Mouse (Mus musculus) lung, postnatal 36 days (tissue): ENCODE measurements around the gene Nav2.

Source experiments
- DNase-seq: peaks from one replicate; pipeline ENCODE4 v3.0.0; 2022; ENCODE audit warnings: mixed read lengths

The Nav2 gene

DNA sequence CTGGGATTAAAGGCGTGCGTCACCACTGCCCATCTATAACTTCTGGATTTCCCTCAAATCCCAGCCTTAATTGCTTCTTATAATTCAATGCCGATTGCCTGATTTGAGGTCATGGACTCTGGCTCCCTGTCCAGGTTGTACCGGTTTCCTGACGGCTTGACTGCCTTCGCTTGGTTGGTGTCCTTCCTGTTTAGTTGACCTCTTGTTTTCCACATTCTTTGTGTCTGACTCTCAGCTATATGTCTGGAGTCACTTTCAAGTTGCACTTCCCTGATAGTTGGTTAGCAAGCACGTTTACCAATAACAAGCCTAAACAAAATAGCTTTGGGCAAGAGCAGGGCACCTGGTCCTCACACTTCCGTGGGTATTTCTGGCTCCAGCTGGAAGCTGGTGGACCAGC lies 625.1 kb downstream of the Nav2 start:
- DNase-seq, result no peak

DNA sequence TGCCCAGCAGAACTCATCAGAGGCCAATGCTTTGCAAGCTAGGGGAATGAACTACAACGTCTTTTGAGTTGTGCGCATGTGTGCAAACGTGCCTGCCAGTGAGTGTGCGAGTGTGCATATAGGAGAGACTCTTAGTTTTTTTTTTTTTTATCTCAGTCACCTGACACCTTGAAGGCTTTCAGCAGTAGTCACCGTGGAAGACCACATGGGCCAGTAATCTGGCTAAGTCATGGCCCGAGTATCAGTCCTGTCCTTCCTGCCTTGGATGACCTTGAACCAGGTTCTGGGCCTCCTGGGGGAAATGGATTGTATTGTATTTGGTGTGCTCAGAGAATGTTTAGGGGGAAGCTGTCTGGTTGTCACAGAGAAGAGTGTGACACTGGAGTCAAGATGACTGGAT lies 625.7 kb downstream of the Nav2 start:
- DNase-seq, result no peak

DNA sequence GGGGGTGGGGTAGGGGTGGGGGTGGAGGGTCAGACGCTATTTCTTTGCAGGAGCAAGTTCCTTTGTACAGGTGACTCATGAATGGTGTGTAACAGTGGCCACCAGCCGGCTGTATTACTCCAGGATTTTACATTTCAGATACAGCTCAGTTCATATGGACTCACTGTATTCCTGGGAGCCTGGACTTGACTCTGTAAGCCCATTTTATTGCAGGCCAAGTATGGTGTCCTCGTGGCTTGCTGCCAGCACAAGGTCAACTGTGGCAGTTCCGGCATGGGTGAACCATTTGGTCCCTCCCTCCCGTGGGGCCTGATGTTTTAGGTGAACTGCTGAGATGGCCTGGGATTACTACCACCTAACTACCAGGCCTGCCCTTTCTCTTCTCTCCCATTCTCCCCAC lies 629.8 kb downstream of the Nav2 start:
- no peak for DNase-seq

DNA sequence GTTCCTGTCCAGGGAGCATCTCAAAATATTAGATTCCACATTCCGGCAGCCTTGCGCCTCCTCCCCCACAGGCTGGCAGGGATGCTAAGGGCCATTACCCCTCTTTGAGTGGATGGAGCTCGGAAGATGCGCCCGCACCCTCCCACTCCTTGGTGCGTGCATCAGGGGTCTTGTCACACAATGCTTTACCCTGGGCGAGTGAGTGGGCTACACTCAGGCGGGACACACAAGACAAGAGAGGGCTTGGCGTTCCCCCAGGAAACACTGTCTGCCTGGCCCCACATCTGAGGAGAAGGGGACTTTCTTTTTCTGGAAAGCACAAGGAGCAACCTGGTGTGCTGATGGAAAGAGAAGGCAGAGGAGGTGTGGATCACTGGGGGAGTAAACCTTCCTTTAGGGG lies 631.7 kb downstream of the Nav2 start:
- no peak for DNase-seq

DNA sequence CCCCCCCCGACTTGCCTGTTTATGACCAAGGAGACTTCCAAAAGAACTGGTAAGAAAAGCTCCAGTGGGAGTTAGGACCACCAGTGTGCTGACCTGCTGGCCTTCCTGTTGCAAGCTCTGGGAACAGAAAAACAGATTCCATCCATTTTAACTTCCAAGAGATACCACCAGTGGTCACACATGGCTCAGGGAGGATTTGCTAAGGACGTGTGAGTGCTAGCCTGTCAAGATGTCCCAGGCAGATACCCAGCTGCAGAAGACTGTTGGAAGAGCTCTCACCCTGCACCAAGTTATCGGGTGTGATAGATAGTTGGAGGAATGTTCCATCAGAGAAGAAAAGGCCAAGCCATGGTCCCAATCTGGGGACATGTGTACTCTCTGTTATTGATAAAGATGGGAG lies 633.6 kb downstream of the Nav2 start:
- no peak for DNase-seq

DNA sequence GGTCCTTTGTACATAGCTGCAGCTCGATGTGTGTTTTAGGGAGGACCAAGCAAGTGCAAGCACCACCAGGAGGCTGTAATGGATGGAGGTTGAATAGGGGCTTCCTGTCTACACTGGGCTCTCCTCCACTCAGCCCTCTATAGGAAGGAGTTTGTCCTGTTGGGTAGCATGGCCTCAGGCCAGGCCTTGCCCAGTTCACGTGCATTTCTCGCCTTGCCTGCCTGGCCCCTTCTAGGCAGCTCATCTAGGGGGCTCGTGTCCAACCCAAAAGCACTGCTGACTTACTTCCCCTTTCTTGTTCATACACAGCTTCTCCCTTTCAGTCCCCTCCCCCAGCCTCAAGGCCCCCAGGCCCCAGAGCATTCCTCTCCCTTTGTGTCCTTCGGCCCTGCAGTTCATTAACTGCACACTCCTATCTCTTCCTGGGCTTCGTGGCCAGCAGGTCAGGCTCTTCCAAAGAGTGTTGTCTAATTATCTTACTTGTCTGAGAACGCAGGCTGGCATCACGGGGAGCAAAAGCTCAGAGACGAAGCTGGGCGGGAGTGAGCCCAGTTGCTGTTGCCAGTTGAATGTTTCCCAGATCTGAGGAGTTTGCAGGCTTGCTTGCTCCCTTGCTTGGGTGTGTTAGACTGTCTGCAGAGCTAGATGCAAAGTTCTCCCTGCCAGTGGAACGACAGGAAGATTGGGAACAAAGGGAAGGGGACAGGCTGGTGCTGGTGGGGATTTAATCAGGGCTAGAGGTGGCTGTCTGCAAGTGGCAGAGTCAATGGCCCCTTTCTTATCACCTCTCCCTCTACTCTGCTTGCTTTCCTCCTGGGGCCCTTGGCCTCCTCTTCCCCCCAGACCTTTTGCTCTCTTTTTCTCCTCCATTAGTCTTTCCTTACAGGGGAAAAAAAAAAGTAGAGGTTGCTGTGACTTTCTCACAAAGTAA lies 636.5 kb downstream of the Nav2 start:
- DNase-seq, result no peak

DNA sequence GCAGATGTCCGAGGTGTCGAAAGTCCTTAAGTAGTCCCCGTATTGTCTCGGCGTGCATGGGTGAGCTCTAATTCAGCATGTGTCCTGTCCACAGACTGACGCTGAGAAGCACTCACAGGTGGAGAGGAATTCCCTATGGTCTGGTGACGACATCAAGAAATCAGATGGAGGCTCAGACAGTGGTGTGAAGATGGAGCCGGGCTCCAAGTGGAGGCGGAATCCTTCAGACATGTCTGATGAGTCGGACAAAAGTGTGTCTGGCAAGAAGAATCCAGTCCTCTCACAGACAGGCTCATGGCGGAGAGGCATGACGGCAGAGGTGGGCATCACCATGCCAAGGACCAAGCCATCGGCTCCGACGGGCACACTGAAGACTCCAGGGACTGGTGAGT lies 637.2 kb downstream of the Nav2 start:
- no peak for DNase-seq

DNA sequence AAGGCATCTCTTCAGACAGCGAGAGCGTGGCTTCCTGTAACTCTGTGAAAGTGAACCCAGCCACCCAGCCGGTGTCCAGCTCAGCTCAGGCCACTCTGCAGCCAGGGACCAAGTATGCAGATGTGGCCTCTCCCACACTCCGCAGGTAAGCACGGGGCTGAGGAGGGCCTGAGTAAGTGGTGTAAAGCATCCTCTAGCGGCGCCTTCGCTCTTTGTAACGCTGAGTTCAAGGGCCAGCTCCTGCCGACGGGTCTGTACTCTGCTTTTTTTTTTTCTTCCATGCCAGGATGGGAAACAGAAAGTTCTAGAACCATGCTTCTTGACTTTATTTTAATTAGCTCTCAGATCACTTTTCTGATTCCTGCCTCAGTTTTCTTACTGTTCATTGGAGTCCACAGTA lies 639.9 kb downstream of the Nav2 start:
- DNase-seq, result peak; percentile 54

DNA sequence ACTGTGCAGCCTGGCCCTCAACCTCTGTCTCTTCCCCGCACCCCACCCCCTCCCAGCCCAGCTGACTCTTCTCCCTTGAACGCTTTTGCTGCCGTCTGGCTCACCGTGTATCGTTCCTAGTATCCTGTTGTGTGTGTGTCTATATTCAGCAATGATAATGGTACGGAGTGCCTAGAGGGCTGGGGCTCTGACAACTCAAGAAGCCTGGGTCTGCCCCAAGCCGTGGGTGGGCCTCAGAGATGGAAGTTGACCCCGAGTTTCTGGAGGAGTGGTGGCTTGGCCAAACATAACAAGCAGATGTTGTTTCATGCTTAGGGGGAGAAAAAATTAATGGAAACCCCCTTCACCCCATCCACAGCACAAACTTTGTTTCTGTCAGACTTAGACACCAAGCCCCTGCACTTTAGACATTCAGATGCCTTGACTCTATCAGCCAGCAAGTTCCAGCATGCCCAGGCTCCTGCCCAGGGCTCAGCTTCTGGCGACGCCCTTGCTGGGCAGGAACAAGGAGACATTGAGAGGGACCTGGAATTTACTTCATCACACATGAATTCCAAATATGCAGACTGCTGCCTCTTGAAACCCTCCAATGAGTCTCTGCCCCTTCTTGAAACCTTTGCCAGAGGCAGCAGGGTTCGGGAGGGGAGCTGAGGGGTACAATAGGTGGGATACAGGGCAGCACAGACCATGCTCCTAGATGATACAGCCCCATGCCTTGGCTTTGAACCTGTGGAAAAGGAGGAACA lies 644.9 kb downstream of the Nav2 start:
- peak; percentile 72 for DNase-seq

DNA sequence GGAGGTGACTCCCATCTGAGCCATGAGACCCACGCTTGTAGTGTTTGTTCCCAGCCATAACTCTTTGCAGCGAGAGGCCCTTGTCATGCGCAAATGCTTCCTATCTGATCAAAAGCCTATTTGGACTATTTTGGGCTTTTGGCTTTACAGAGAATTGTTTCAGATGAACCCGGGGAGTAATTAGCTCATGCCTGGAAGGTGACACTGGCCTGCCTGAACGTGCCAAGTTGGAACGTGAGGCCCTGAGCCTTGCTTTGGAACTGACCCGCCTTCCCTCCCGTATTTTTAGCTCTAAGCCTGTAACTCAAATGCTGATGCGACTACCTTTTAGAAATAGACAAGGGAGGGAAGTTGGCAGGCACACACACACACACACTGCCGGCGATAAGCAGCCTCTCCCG lies 649.7 kb downstream of the Nav2 start:
- no peak for DNase-seq

DNA sequence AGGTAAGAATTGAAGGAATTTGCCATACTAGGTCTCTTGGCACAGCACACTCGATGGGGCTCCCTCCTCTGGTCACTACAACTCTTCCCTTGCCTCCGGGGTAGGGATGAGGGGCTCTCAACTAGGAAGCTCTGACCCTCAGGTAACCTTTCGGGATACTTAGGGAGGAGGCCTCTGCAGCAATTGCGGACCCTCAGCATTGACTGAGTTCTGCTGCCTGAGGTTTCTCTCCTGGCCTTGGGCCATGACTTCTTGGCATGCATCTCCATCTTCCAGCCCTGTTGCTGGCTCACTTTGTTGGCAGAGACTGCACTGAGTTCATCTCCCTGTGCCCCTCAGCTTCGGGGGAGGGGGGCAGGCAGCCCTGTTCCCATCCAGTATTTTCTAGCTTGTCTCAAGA lies 650.4 kb downstream of the Nav2 start:
- no peak for DNase-seq

DNA sequence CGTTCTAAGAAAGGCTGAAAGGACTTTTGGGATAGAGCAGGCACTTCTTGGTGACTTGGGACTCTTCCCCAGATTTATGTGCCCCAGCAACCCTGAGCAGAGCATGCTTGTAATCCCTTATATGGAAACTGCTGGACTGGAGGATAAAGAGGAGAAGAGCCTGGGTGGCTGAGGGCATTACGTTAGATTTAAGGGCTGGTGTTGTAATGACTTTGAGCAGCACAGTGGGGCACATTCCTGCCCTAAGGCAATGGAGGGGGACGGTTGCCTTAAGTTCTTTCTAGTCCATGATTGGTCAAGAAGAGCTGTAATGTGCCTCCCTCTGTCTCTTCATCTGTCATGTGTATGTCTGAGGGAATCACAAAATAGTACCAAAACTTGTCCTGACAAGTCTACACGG lies 651.5 kb downstream of the Nav2 start:
- DNase-seq, result no peak

DNA sequence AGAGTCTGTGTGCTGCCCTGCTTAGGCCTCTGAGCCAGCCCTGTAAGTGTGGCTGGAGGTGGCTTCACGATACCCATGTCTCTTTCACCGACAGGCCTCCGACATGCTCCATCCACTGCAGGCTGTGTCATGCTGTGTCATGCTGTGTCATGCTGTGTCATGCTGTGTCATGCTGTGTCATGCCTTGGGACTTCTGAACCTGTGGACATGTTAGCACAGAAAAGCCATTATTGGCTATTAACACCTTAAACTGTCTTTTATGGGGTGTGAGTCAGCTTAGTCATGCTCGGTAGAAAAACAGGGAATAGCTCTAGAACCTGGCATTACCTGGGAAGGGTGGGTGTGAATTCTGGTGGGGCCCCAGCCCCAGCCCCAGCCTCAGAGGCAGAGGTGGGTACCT lies 653.9 kb downstream of the Nav2 start:
- DNase-seq, result no peak

DNA sequence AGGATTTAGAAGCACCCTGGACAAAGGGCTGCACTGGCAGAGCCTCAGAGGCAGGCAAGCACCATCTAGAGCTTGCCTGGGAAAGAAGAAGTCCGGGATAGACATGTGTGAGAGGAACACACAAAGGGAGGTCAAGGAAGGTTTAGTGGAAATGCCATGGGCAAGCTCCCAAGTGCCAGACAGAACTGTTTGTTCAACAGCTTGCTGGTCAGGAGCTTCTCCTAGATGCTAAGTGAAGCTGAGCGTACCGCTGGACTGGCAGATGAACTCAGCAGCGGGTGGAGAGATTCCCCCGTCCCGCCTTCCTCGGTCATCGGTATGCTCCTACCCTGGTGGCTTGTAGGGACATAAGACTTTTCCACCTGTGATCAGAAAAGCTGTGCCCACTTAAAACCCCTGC lies 654.3 kb downstream of the Nav2 start:
- no peak for DNase-seq

DNA sequence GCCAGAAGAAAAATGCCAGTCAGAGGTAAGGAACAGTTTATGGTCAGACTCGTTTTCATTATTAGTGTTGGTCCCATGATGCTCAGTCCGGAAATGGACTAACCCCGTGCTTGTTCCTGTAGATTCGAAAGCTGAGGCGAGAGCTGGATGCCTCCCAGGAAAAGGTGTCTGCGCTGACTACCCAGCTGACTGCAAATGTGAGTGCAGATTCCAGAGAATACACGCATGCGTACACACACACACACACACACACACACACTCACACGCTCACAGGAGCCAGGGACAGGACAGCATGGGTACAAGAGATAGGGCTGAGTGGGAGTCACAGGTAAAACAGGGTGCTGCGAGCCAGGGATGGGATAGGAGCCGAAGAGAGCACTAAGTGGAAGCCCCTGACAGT lies 656.6 kb downstream of the Nav2 start:
- no peak for DNase-seq

DNA sequence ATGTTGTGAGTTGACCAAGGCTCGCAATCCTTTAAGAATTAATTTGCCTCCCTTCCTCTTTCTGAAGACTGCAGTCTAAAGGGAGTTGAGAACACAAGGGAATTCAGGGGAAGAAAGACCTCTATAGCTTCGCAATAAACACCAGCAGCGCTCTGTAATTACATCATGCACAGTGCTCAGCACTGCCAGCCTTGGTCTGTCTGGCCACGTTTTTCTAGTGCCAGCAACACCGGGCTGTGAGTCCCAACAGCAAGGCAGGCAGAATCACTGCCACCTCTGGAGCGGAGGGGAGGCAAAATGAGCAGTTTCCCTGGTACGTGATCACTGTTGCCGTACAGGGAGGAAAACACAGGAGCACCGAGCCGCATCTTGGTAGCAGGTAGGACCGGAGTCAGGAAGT lies 657.3 kb downstream of the Nav2 start:
- DNase-seq, result no peak

DNA sequence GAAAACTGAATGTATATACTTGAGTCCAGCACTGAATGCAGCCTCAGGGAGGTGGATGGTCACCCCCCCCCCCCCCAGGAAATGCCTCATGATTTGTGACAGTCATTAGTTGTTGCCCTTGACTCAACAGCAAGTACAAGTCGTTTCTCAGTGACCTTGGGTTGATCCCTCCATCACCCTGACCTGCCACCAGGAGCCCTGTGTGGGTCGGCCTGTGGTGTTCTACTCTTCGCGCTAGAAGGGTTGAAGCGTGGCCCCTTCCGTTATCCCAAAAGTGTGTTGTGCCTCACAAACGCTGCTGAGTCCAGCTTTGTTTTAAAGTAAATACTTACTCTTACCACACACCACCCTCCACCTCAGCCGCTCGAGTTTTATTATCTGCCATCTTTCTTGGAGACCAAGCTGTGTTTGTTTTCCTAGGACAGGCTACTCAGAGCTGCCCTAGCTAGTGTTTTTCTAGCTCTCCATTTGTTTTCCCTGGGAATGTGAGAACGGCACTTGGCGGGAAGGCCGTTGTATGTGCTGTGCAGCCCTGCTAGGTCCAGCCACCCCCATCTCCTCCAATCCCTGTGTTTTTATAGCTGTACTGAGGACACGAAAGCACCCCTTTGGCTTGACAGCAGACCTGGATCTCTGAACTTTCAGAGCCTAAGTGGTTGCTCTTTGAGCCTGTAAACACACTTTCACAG lies 659.0 kb downstream of the Nav2 start:
- peak; percentile 53 for DNase-seq

DNA sequence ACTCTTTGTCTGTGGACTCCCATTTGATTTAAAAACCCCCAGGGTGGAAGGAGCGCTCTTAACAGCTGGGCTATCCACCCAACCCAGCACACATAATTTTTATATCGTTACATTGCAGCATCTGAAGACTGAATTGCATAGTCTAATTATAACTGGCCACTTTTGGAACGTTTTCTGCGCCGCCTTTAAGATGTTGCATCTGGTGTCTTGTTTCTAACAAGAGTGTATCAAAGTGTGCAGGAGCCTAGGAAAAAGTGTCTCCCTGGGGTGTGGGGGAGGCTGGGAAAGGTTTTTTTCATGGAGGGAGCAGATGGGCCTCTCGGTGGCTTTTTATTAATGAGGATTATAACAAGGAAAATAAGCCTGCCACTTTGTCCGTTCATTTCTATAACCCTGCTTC lies 661.1 kb downstream of the Nav2 start:
- DNase-seq, result no peak

DNA sequence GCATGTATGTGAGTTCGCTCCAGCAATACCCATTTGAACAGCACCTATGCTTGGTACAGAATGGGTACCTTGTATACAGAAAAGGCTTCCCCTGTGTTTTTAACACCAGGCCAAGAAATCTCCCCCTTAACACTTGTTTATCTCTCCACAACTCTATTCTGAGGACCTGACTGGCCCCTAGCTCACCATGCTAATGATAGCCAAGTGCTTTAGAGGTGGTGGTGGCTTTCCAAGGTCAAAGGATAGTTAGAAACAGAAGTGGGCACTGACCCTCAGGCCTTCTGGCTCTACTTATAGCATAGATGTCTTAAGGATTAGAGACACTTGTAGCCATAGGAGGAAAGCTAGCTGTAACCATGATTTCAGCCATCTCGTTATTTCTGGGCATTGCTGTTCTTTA lies 663.1 kb downstream of the Nav2 start:
- no peak for DNase-seq

DNA sequence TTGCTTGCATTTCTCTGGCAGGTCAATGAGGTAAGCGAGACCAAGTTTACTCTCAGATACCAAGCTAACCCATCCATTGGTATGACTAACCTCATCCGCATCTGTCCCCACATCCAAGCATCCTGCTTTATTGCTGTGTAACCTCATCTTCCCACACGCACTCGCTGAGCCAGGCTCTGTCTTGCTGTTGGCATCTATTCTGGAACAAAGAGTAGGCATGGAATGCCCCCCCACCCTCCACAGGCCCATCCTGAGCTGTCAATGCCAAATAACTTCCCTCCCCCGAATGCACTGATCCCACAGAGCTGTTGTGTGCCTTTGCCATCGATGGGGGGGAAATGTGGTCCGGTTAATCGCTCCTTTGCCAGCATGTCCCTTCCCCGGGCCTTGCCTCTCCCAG lies 666.7 kb downstream of the Nav2 start:
- DNase-seq, result no peak

DNA sequence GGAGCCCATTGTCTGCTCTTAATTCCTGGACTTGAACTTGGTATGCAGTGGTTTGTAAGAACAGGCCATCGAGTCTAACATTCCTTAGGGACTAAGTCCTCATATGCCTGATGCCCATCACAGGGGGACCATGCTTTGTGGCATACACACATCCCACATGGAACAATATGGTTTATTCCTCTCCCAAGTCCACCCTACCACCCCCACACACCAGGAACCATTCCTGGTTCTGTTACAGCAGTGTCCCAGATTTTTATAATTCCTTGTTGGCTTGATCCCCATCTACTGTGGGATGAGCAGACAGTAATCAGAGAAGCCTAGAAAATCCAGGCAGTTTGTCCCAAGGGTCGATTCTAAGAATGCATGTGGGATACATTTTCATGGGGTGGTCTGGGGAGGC lies 668.6 kb downstream of the Nav2 start:
- no peak for DNase-seq

DNA sequence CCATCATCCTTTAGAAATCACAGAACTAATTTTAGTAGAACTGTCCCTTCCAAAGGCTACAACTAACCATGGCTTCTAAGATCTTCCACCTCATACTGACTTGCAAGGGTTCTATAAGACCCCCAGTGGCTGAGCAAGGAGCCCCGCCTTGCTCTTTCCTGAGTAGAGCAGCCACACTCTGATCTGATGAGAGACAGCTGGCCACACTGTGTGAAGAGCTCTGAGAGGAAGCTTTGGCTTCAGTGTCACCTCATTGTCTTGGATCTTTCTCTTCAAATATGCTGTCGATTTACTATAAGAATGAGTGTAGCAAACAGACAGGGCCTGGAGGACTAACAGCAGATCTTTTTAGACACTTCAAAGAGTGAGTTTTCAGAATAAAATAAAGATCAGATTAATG lies 673.4 kb downstream of the Nav2 start:
- DNase-seq, result no peak

DNA sequence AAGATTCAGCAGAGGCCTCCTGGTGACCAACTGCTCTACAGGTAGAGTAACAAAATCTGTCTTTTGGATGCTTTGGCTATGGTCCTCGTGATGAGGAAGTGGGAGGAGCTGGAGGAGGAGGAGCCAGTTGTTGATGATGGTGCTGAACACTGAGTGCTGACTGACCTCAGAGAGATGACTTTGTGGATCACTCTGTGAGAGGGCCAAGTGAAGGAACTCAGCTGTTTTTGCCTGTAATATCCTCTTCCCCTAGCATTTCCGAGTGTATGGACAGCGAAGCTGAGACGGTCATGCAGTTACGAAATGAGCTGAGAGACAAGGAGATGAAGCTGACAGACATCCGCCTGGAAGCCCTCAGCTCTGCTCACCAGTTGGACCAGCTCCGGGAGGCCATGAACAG lies 674.0 kb downstream of the Nav2 start:
- DNase-seq, result peak; percentile 46

DNA sequence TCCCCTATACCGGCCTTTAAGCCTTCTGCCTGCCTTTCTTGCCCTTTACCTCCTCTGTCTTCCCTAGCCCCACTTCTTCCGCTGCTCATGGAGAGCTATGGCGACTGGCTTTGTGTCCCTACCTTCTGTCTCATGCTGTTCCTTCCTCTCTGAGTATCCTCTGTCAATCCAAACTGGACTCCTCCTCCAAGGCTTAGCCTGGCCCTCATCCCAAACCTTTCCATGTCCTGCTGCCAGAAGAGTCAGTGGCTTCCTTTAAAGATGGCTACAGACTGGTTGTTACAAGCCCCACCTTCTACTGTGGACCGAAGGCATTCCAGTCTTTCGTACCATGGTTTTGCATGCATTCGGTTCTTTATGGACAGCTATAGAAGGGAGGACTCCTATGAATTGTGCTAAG lies 674.7 kb downstream of the Nav2 start:
- DNase-seq, result no peak
